ENCODE assay signal across 20 mouse cellular contexts in the genomic region with DNA sequence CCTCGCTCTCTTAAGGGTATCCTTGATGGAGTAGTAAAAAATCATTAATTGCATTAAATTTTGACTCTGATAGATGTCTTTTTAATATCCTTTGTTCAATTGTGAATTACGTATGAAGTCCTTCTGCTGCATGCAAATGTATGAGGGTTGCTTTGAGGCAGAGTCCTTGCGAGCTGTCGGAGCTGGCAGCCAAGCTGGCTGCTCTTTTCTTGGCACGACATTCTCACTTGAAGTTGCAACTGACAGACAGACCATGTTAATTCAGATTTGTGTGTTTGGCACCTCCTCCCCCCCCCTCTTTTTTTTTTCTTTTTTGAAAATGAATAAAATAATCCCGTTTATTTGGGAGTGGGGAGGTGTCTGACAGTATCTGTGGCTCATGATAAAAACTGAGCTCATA.
DNase-seq lines count a peak whose midpoint lies in the region; ATAC-seq and TF ChIP-seq lines count a peak whose summit lies in the region.
"Had no signal": no experiment of that assay in that cellular context is flagged by ENCODE, and none has a peak within 500 bp of the region (broad histone marks: within the 10 kb centered on the region; RNA-seq: fewer than 3 reads in every experiment).

No protein-coding gene starts in this region.

- 37% methylated on average over 6 of the region's 6 CpGs for WGBS in hindbrain, postnatal 0 days
- WGBS in hindbrain, embryonic 12.5 days: 62% methylated on average over 6 of the region's 6 CpGs
- 34% methylated on average over 6 of the region's 6 CpGs for WGBS in midbrain, postnatal 0 days
- 56% methylated on average over 6 of the region's 6 CpGs for WGBS in midbrain, embryonic 13.5 days
- 87% methylated on average over 6 of the region's 6 CpGs for WGBS in limb, embryonic 10.5 days

- TF ChIP-seq CTCF in hindbrain, postnatal 0 days (IDR thresholded peaks at IDR 0.05; ENCODE audit: low read depth): no peak
- TF ChIP-seq CTCF in midbrain, postnatal 0 days (IDR thresholded peaks at IDR 0.05): no peak

- no peak overlapping the region for H3K27ac ChIP-seq in hindbrain, postnatal 0 days
- H3K27ac ChIP-seq in hindbrain, embryonic 12.5 days: no peak overlapping the region
- no peak overlapping the region for H3K27ac ChIP-seq in midbrain, postnatal 0 days (ENCODE audit: low read depth, low read length)
- H3K27ac ChIP-seq in midbrain, embryonic 13.5 days: no peak overlapping the region
- no peak overlapping the region for H3K27ac ChIP-seq in limb, embryonic 10.5 days
- H3K27ac ChIP-seq: heart, adult 2 months; heart, embryonic 15.5 days; hindbrain, embryonic 15.5 days; kidney, postnatal 0 days; liver, embryonic 12.5 days; midbrain, embryonic 12.5 days had no signal

- H3K36me3 ChIP-seq in hindbrain, postnatal 0 days (ENCODE audit: insufficient read depth, low read length): no peaks in the 10 kb centered on the region
- H3K36me3 ChIP-seq in hindbrain, embryonic 12.5 days: no peaks in the 10 kb centered on the region
- H3K36me3 ChIP-seq in midbrain, postnatal 0 days (ENCODE audit: insufficient read depth, low read length): no peaks in the 10 kb centered on the region
- H3K36me3 ChIP-seq in midbrain, embryonic 13.5 days: no peaks in the 10 kb centered on the region
- no peaks in the 10 kb centered on the region for H3K36me3 ChIP-seq in limb, embryonic 10.5 days
- H3K36me3 ChIP-seq: heart, embryonic 15.5 days; hindbrain, embryonic 15.5 days; liver, embryonic 12.5 days; midbrain, embryonic 12.5 days had no signal

- no peak overlapping the region for H3K9ac ChIP-seq in hindbrain, postnatal 0 days (replicated peaks; ENCODE audit: low read length)
- H3K9ac ChIP-seq in hindbrain, embryonic 12.5 days: no peak overlapping the region
- H3K9ac ChIP-seq in midbrain, postnatal 0 days (replicated peaks; ENCODE audit: low read length, poor library complexity, severe bottlenecking): no peak overlapping the region
- no peak overlapping the region for H3K9ac ChIP-seq in midbrain, embryonic 13.5 days (replicated peaks)
- H3K9ac ChIP-seq: heart, embryonic 15.5 days; hindbrain, embryonic 15.5 days; liver, embryonic 12.5 days; lung, embryonic 14.5 days; midbrain, embryonic 12.5 days had no signal

- peaks cover 9% of the 10 kb centered on the region for H3K4me1 ChIP-seq in hindbrain, postnatal 0 days (ENCODE audit: insufficient read depth, low read length)
- peaks cover 5% of the 10 kb centered on the region for H3K4me1 ChIP-seq in hindbrain, embryonic 12.5 days
- no peaks in the 10 kb centered on the region for H3K4me1 ChIP-seq in midbrain, postnatal 0 days (ENCODE audit: insufficient read depth, low read length)
- H3K4me1 ChIP-seq in midbrain, embryonic 13.5 days (replicated peaks): 0 out of 2 replicates have a peak, but pooled peaks cover 8% of the 10 kb centered on the region
- peaks cover 13% of the 10 kb centered on the region for H3K4me1 ChIP-seq in limb, embryonic 10.5 days
- H3K4me1 ChIP-seq: liver, embryonic 12.5 days; midbrain, embryonic 12.5 days had no signal

- ATAC-seq in hindbrain, postnatal 0 days: 0 out of 2 replicates have a peak, but pooled peaks have one; percentile 49
- ATAC-seq in hindbrain, embryonic 12.5 days (ENCODE audit: low FRiP score): no peak
- ATAC-seq in midbrain, postnatal 0 days (ENCODE audit: low FRiP score): no peak
- ATAC-seq in midbrain, embryonic 13.5 days: no peak
- ATAC-seq: liver, embryonic 12.5 days had no signal

- H3K4me3 ChIP-seq in hindbrain, postnatal 0 days (ENCODE audit: low read length): no peak overlapping the region
- H3K4me3 ChIP-seq in hindbrain, embryonic 12.5 days: no peak overlapping the region
- H3K4me3 ChIP-seq in midbrain, postnatal 0 days (ENCODE audit: low read depth, low read length): no peak overlapping the region
- H3K4me3 ChIP-seq in midbrain, embryonic 13.5 days (replicated peaks): no peak overlapping the region
- no peak overlapping the region for H3K4me3 ChIP-seq in limb, embryonic 10.5 days
- H3K4me3 ChIP-seq: heart, adult 2 months; heart, embryonic 15.5 days; hindbrain, embryonic 15.5 days; liver, embryonic 12.5 days; midbrain, embryonic 12.5 days had no signal

- H3K27me3 ChIP-seq in hindbrain, postnatal 0 days (ENCODE audit: insufficient read depth, low read length): no peaks in the 10 kb centered on the region
- no peaks in the 10 kb centered on the region for H3K27me3 ChIP-seq in hindbrain, embryonic 12.5 days
- H3K27me3 ChIP-seq in midbrain, postnatal 0 days (ENCODE audit: insufficient read depth, low read length): no peaks in the 10 kb centered on the region
- H3K27me3 ChIP-seq in midbrain, embryonic 13.5 days: no peaks in the 10 kb centered on the region
- no peaks in the 10 kb centered on the region for H3K27me3 ChIP-seq in limb, embryonic 10.5 days (ENCODE audit: low read depth, poor library complexity, severe bottlenecking)
- H3K27me3 ChIP-seq: CH12.LX; heart, embryonic 15.5 days; hindbrain, embryonic 15.5 days; liver, embryonic 12.5 days; midbrain, embryonic 12.5 days had no signal

- H3K9me3 ChIP-seq in hindbrain, postnatal 0 days (ENCODE audit: low read length): no peaks in the 10 kb centered on the region
- no peaks in the 10 kb centered on the region for H3K9me3 ChIP-seq in hindbrain, embryonic 12.5 days (replicated peaks)
- H3K9me3 ChIP-seq in midbrain, postnatal 0 days (ENCODE audit: low read length): no peaks in the 10 kb centered on the region
- no peaks in the 10 kb centered on the region for H3K9me3 ChIP-seq in midbrain, embryonic 13.5 days
- no peaks in the 10 kb centered on the region for H3K9me3 ChIP-seq in limb, embryonic 10.5 days (replicated peaks)
- H3K9me3 ChIP-seq: heart, embryonic 15.5 days; hindbrain, embryonic 15.5 days; liver, embryonic 12.5 days; midbrain, embryonic 12.5 days had no signal

- no peak overlapping the region for H3K4me2 ChIP-seq in hindbrain, postnatal 0 days (ENCODE audit: low read depth, low read length)
- no peak overlapping the region for H3K4me2 ChIP-seq in hindbrain, embryonic 12.5 days (replicated peaks)
- no peak overlapping the region for H3K4me2 ChIP-seq in midbrain, postnatal 0 days (ENCODE audit: low read depth, low read length, poor library complexity, severe bottlenecking)
- no peak overlapping the region for H3K4me2 ChIP-seq in midbrain, embryonic 13.5 days (replicated peaks)
- H3K4me2 ChIP-seq: heart, embryonic 15.5 days; hindbrain, embryonic 15.5 days; liver, embryonic 12.5 days; lung, embryonic 14.5 days; midbrain, embryonic 12.5 days had no signal

- peak; percentile 68 to 80 for DNase-seq in cerebellum, postnatal 10 days
- DNase-seq in cerebellum, adult 18-20 months: no peak
- DNase-seq in hindbrain, postnatal 0 days (ENCODE audit: low spot score): peak; percentile 77
- peak; percentile 79 for DNase-seq in midbrain, postnatal 0 days (ENCODE audit: low spot score)
- no peak for DNase-seq in limb, embryonic 10.5 days (ENCODE audit: low spot score)
- DNase-seq: cerebellum, postnatal 36 days; gastrocnemius, postnatal 14 days; heart, adult 2 months; kidney, adult 11 months; lung, embryonic 14.5 days; lung, postnatal 4 days; thymus, postnatal 25 days had no signal

Comparison
In these comparisons a context has a peak if more than half of its experiments do, and no peak if none do; other contexts are left out.
1. DNase-seq: peak in cerebellum, postnatal 10 days (2 of 2), hindbrain, postnatal 0 days (single experiment) and midbrain, postnatal 0 days (single experiment); none in cerebellum, adult 18-20 months (0 of 2) and limb, embryonic 10.5 days (single experiment).